Mouse (Mus musculus): ENCODE results near the gene Olfm1. TPM values are rescaled to one million over a fixed set of nuclear protein-coding genes. Genes with fewer than 3 reads are reported as not detected.

Gene Olfm1
- polyA plus RNA-seq, 1 experiment from 2014 or later: 14.1 TPM

DNA sequence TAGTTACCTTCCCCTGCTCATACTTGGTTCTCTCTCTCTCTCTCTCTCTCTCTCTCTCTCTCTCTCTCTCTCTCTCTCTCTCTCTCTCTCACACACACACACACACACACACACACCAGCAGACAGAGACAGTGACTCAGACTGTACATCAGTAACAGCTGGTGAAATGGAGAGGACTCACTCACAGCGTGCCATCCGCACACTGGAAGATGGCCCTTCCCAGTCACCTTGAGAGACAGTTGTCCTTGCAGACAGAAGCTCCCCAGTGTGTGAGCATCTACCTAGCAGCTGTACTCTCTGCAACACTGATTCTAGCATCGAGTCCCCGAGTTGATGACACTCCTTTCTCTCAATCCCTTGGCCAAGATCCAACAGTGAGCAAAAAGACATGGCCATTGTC, 35.6 kb downstream of the Olfm1 start:
- WGBS: 83% methylated on average over 4 of the region's 4 CpGs
- ATAC-seq (ENCODE audit: low FRiP score, low TSS enrichment) (no peak), DNase-seq (ENCODE audit: low spot score) (no peak)
- H3K27me3 ChIP-seq (ENCODE audit: control insufficient read depth, insufficient read depth, low read length): no peaks in the 10 kb centered on the region
- no peaks in the 10 kb centered on the region for H3K36me3 ChIP-seq (ENCODE audit: control insufficient read depth, insufficient read depth, low read length)
- no peak overlapping the region for H3K4me3 ChIP-seq (ENCODE audit: low read depth, low read length)
- no peaks in the 10 kb centered on the region for H3K9me3 ChIP-seq (ENCODE audit: control insufficient read depth, low read length)
- no peaks in the 10 kb centered on the region for H3K4me1 ChIP-seq (replicated peaks; ENCODE audit: control insufficient read depth, insufficient read depth)
- H3K9ac ChIP-seq (ENCODE audit: low read length): no peak overlapping the region
- no peak for TF ChIP-seq CTCF (IDR thresholded peaks at IDR 0.05; ENCODE audit: low read depth)
- TF ChIP-seq EP300 (optimal IDR thresholded peaks at IDR 0.05): no peak
- no peak overlapping the region for H3K27ac ChIP-seq (replicated peaks)
- H3K4me2 ChIP-seq (replicated peaks; ENCODE audit: low read depth): no peak overlapping the region

DNA sequence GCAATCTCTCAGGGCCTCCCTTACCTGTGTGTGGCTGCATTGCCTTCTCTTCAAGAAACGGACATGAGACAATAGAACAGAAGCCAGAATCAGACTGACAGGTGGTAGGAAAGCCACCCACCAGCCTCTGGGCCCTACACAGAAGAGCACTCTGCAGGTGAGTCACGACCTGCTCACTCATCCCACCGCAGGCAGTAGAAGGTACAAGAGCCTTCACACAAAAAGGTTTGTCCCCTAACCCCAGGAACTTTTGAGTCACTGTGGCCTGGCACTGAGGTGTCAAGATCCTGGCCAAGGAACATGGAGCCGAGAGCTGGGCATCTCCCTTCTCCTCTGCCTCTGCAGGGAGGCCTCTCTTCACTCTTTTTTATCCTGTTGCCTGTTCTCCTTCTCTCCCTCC, 42.3 kb downstream of the Olfm1 start:
- DNase-seq (ENCODE audit: low spot score) (no peak), ATAC-seq (ENCODE audit: low FRiP score, low TSS enrichment) (no peak)
- Histone ChIP-seq H3K9ac (ENCODE audit: low read length) (no peak overlapping the region), H3K36me3 (ENCODE audit: control insufficient read depth, insufficient read depth, low read length) (no peaks in the 10 kb centered on the region), H3K27me3 (ENCODE audit: control insufficient read depth, insufficient read depth, low read length) (no peaks in the 10 kb centered on the region), H3K27ac (replicated peaks) (no peak overlapping the region), H3K9me3 (ENCODE audit: control insufficient read depth, low read length) (no peaks in the 10 kb centered on the region), H3K4me1 (replicated peaks; ENCODE audit: control insufficient read depth, insufficient read depth) (no peaks in the 10 kb centered on the region), H3K4me3 (ENCODE audit: low read depth, low read length) (no peak overlapping the region), H3K4me2 (replicated peaks; ENCODE audit: low read depth) (no peak overlapping the region)
- no peak for TF ChIP-seq CTCF (IDR thresholded peaks at IDR 0.05; ENCODE audit: low read depth)
- no peak for TF ChIP-seq EP300 (optimal IDR thresholded peaks at IDR 0.05)
- 64% methylated on average over 4 of the region's 4 CpGs for WGBS

DNA sequence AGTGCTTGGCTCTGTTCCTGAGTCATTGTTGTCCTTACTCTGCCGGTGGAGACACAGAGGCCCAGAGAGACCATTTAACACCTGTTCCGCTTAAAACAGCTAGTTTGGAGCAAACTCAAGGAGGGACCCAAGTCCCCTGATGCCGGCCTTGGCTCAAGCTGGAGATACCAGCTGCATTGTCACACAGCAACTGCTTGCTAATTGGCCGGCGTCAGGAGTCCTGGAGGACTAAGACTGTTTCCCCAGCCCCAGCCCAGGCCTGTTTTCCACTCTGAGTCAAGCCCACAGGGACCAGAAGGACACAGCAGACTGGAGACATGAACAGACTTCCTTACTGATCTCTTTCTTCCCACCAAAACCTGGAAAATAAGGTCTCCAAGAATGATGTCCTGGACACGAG, 43.7 kb downstream of the Olfm1 start:
- WGBS: 64% methylated on average over 6 of the region's 6 CpGs
- Histone ChIP-seq H3K9me3 (ENCODE audit: control insufficient read depth, low read length) (no peaks in the 10 kb centered on the region), H3K27ac (replicated peaks) (no peak overlapping the region), H3K27me3 (ENCODE audit: control insufficient read depth, insufficient read depth, low read length) (no peaks in the 10 kb centered on the region), H3K9ac (ENCODE audit: low read length) (no peak overlapping the region), H3K4me2 (replicated peaks; ENCODE audit: low read depth) (no peak overlapping the region), H3K4me3 (ENCODE audit: low read depth, low read length) (no peak overlapping the region), H3K4me1 (replicated peaks; ENCODE audit: control insufficient read depth, insufficient read depth) (no peaks in the 10 kb centered on the region), H3K36me3 (ENCODE audit: control insufficient read depth, insufficient read depth, low read length) (no peaks in the 10 kb centered on the region)
- DNase-seq (ENCODE audit: low spot score): no peak
- ATAC-seq (ENCODE audit: low FRiP score, low TSS enrichment): no peak
- TF ChIP-seq EP300 (optimal IDR thresholded peaks at IDR 0.05): no peak
- no peak for TF ChIP-seq CTCF (IDR thresholded peaks at IDR 0.05; ENCODE audit: low read depth)

DNA sequence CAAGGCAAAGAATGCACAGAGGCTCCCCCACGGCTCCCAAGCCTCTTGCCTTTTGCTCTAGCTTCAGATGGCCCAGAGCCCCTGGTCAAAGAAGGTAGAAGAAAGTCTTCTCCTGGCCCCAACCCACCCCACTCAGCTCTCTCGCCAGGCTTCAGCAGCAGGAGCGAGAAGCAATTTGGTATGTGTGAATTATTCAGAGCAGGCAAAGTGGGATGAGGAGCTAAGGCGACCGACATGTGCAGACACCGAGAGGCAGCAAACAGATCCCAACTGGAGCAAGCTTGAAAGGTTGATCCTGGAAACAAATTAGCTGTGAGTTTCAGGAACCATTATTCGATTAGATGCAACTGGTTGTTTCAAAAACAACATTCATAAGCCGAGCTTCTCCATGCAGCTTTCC, 46.8 kb downstream of the Olfm1 start:
- H3K4me1 ChIP-seq (replicated peaks; ENCODE audit: control insufficient read depth, insufficient read depth): no peaks in the 10 kb centered on the region
- no peak overlapping the region for H3K27ac ChIP-seq (replicated peaks)
- WGBS: 65% methylated on average over 8 of the region's 8 CpGs

DNA sequence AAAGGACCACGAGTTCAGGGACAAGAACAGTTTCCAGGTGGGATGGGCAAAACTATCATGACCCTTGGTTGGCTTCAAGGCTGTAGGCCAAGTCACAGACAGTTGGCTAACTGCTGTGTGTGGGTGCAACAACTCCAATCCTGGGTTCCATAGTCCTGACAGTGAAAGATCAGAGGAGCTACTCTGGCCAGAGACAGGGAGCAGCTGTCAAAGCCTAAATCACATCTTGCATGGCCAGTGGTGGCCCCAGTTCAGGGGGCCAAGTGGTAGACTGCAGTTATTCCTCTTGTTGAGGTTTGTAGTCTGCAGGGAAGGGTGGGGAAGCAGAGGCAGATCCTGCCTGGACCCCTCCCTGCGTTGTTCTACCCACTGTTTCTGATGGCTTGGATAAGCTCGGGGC, 48.1 kb downstream of the Olfm1 start:
- Histone ChIP-seq H3K36me3 (ENCODE audit: control insufficient read depth, insufficient read depth, low read length) (no peaks in the 10 kb centered on the region), H3K4me2 (replicated peaks; ENCODE audit: low read depth) (no peak overlapping the region), H3K4me1 (replicated peaks; ENCODE audit: control insufficient read depth, insufficient read depth) (no peaks in the 10 kb centered on the region), H3K27ac (replicated peaks) (no peak overlapping the region), H3K4me3 (ENCODE audit: low read depth, low read length) (no peak overlapping the region), H3K27me3 (ENCODE audit: control insufficient read depth, insufficient read depth, low read length) (no peaks in the 10 kb centered on the region), H3K9ac (ENCODE audit: low read length) (no peak overlapping the region), H3K9me3 (ENCODE audit: control insufficient read depth, low read length) (no peaks in the 10 kb centered on the region)
- WGBS: 83% methylated on average over 3 of the region's 3 CpGs
- DNase-seq (ENCODE audit: low spot score) (no peak), ATAC-seq (ENCODE audit: low FRiP score, low TSS enrichment) (no peak)
- TF ChIP-seq CTCF (IDR thresholded peaks at IDR 0.05; ENCODE audit: low read depth) (no peak), EP300 (optimal IDR thresholded peaks at IDR 0.05) (no peak)

More for the DNA sequence above, 46.8 kb downstream of the Olfm1 start:
- Histone ChIP-seq H3K4me2 (replicated peaks; ENCODE audit: low read depth) (no peak overlapping the region), H3K27me3 (ENCODE audit: control insufficient read depth, insufficient read depth, low read length) (no peaks in the 10 kb centered on the region), H3K36me3 (ENCODE audit: control insufficient read depth, insufficient read depth, low read length) (no peaks in the 10 kb centered on the region), H3K4me3 (ENCODE audit: low read depth, low read length) (no peak overlapping the region), H3K9ac (ENCODE audit: low read length) (no peak overlapping the region), H3K9me3 (ENCODE audit: control insufficient read depth, low read length) (no peaks in the 10 kb centered on the region)
- no peak for DNase-seq (ENCODE audit: low spot score)
- TF ChIP-seq CTCF (IDR thresholded peaks at IDR 0.05; ENCODE audit: low read depth): no peak
- no peak for TF ChIP-seq EP300 (optimal IDR thresholded peaks at IDR 0.05)
- ATAC-seq (ENCODE audit: low FRiP score, low TSS enrichment): no peak

DNA sequence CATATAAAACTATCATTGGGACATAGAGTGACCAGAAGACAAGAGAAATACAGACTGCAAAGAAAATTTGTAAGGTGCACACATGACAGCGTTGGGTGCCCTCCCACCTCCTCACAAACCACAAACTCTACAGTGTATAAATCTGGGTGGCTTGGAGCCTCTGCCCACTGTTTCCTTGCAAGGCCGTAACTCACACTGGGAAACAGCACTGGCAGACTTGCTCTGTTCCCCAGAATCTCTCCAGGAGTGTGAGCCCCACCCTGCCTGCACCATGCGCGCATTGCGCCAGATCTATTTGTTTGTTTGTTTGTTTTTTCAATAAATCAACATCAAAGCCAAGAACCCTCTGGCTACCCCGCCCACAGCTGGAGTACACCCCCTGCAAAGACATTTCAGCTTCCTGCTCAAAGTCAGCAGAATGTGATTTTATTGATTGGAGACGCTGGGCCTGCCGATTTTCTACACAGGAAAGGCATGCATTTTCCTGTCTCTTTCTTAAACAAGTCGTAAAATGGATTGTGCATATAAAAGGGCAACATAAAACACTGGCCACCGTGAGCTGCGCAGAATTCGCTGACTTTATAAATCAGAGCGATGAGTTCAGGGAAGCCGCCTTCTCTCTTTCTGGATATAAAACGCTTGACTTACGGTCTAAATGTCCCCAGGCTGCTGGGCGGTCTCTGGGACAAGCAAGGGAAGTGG, 48.9 kb downstream of the Olfm1 start:
- ATAC-seq (ENCODE audit: low FRiP score, low TSS enrichment) (no peak), DNase-seq (ENCODE audit: low spot score) (no peak)
- H3K36me3 ChIP-seq (ENCODE audit: control insufficient read depth, insufficient read depth, low read length): no peaks in the 10 kb centered on the region
- H3K4me2 ChIP-seq (replicated peaks; ENCODE audit: low read depth): no peak overlapping the region
- H3K4me3 ChIP-seq (ENCODE audit: low read depth, low read length): no peak overlapping the region
- H3K9ac ChIP-seq (ENCODE audit: low read length): no peak overlapping the region
- H3K9me3 ChIP-seq (ENCODE audit: control insufficient read depth, low read length): no peaks in the 10 kb centered on the region
- no peaks in the 10 kb centered on the region for H3K4me1 ChIP-seq (replicated peaks; ENCODE audit: control insufficient read depth, insufficient read depth)
- H3K27ac ChIP-seq (replicated peaks): no peak overlapping the region
- TF ChIP-seq CTCF (IDR thresholded peaks at IDR 0.05; ENCODE audit: low read depth) (no peak), EP300 (optimal IDR thresholded peaks at IDR 0.05) (no peak)
- WGBS: 56% methylated on average over 17 of the region's 17 CpGs
- no peaks in the 10 kb centered on the region for H3K27me3 ChIP-seq (ENCODE audit: control insufficient read depth, insufficient read depth, low read length)

Measured in stomach, postnatal 0 days (tissue).